Mouse (Mus musculus): ENCODE measurements around the gene Fbxw11. TPM values are rescaled to one million over a fixed set of nuclear protein-coding genes. Genes with fewer than 3 reads are reported as not detected.
"Not testable (repeated sequence)": the region's sequence is repeated elsewhere in the genome, so short reads cannot be mapped to it uniquely, and the experiment has no call there.

The Fbxw11 gene
- polyA plus RNA-seq, 1 experiment from 2014 or later = 69.2 TPM

DNA sequence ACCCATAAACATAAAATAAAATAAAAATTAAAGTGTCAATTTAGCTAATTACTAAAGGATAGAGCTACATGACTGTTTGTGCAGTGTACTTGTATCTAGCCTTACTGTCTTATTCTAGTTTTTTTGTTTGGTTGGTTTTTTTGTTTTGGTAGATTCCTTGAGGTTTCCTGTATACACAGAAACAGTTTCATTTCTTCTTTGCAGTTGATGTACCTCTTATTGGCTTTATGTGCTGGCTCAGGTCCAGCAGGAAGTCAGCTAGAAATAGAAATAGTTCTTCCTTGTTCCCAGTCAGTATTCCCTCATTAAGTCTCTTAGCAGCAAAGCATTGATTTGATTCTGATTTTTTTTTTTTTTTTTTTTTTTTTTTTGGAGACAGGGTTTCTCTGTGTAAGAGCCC, 35.2 kb upstream of the Fbxw11 start:
- DNase-seq (ENCODE audit: low spot score) = no peak

DNA sequence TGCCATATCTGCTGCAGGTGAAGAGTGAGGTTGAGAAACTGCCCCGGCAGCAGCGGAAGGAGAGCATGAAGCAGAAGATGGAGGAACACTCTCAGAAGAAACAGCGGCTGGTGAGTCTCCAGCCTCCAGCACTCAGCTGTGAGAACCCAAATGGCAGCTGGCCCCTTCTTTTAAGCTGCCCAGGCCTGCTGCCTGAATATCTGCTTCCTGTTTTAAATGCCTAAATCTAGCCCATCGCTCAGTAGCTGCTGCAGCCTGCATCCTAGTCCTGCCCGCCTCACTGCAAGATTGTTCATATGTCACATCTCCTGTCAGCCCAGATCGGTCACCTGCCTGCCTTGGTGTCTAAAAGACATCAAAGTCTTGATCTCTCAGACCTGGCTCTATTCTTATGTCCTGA, 31.9 kb upstream of the Fbxw11 start:
- Histone ChIP-seq H3K9me3 (ENCODE audit: control insufficient read depth, low read length) (no peaks in the 10 kb centered on the region), H3K4me2 (ENCODE audit: low read length) (no peak overlapping the region), H3K4me3 (ENCODE audit: low read depth, low read length) (no peak overlapping the region), H3K36me3 (ENCODE audit: control insufficient read depth, insufficient read depth, low read length) (no peaks in the 10 kb centered on the region), H3K9ac (ENCODE audit: low read length) (no peak overlapping the region), H3K4me1 (replicated peaks; ENCODE audit: control insufficient read depth, insufficient read depth, low read length) (peaks cover under 1% of the 10 kb centered on the region; the same call in 1 of the 2 replicates), H3K27me3 (replicated peaks; ENCODE audit: control insufficient read depth, insufficient read depth, low read length) (no peaks in the 10 kb centered on the region), H3K27ac (ENCODE audit: low read depth) (no peak overlapping the region)
- no peak for DNase-seq (ENCODE audit: low spot score)
- WGBS = 77% methylated on average over 6 of the region's 6 CpGs
- no peak for ATAC-seq (replicated peaks; ENCODE audit: low FRiP score, low TSS enrichment, low read depth)

More for the DNA sequence above, 35.2 kb upstream of the Fbxw11 start:
- Histone ChIP-seq H3K9me3 (ENCODE audit: control insufficient read depth, low read length) (no peaks in the 10 kb centered on the region), H3K4me3 (ENCODE audit: low read depth, low read length) (no peak overlapping the region), H3K4me1 (replicated peaks; ENCODE audit: control insufficient read depth, insufficient read depth, low read length) (peaks cover 12% of the 10 kb centered on the region), H3K4me2 (ENCODE audit: low read length) (no peak overlapping the region), H3K27me3 (replicated peaks; ENCODE audit: control insufficient read depth, insufficient read depth, low read length) (no peaks in the 10 kb centered on the region), H3K27ac (ENCODE audit: low read depth) (no peak overlapping the region), H3K9ac (ENCODE audit: low read length) (no peak overlapping the region), H3K36me3 (ENCODE audit: control insufficient read depth, insufficient read depth, low read length) (no peaks in the 10 kb centered on the region)
- no peak for ATAC-seq (replicated peaks; ENCODE audit: low FRiP score, low TSS enrichment, low read depth)

DNA sequence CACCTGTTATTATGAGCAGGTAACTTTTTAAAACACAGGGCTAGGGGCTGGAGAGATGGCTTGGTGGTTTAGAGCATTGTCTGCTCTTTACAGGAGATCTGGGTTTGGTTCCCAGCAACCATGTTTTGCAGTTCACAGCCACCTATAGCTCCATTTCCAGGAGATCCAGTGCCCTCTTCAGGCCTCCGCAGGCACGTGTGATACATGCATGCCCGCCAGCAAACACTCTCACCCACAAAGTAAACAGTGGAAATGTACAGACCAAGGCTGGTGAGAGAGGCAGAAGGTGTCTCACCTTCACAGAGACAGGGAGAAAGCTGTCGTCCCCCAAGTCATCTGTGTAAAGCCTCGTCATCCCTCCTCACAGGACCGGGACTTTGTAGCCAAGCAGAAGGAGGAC, 30.2 kb upstream of the Fbxw11 start:
- ATAC-seq (replicated peaks; ENCODE audit: low FRiP score, low TSS enrichment, low read depth) (no peak), DNase-seq (ENCODE audit: low spot score) (no peak)
- H3K27me3 ChIP-seq (replicated peaks; ENCODE audit: control insufficient read depth, insufficient read depth, low read length) = no peaks in the 10 kb centered on the region
- no peak overlapping the region for H3K4me2 ChIP-seq (ENCODE audit: low read length)
- 73% methylated on average over 6 of the region's 6 CpGs for WGBS
- H3K9me3 ChIP-seq (ENCODE audit: control insufficient read depth, low read length) = no peaks in the 10 kb centered on the region
- no peaks in the 10 kb centered on the region for H3K4me1 ChIP-seq (replicated peaks; ENCODE audit: control insufficient read depth, insufficient read depth, low read length)
- no peaks in the 10 kb centered on the region for H3K36me3 ChIP-seq (ENCODE audit: control insufficient read depth, insufficient read depth, low read length)
- H3K9ac ChIP-seq (ENCODE audit: low read length) = no peak overlapping the region
- H3K27ac ChIP-seq (ENCODE audit: low read depth) = no peak overlapping the region
- H3K4me3 ChIP-seq (ENCODE audit: low read depth, low read length) = no peak overlapping the region

DNA sequence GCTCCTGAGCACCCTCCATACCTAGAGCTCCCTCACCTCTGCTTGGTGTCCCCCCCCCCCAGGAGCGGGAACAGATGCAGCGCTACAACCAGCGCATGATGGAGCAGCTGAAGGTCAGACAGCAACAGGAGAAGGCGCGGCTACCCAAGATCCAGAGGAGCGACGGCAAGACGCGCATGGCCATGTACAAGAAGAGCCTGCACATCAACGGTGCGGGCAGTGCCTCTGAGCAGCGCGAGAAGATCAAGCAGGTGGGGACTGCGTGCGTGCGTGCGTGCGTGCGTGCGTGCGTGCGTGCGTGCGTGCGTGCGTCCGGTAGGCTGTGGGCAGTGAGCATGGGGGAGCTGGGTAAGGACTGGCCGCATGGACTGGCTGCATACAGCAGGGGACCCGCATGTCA, 28.1 kb upstream of the Fbxw11 start:
- no peak for ATAC-seq (replicated peaks; ENCODE audit: low FRiP score, low TSS enrichment, low read depth)

DNA sequence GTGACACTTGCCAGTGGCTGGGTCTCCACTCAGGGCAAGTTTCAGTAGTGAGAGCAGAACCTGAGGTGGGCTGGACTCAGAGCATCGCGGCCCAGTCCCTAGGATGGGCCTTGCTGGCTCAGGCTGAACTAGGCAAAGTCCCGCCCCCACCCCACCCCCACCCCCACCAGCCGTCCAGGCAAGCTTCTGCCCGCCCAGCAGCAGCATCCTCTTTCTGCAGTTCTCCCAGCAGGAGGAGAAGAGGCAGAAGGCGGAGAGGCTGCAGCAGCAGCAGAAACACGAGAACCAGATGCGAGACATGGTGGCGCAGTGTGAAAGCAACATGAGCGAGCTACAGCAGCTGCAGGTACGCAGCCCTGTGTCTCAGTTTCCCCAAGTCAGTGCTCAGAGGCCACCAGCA, 27.0 kb upstream of the Fbxw11 start:
- Histone ChIP-seq H3K4me3 (ENCODE audit: low read depth, low read length) (0 out of 2 replicates have a peak overlapping the region, but pooled peaks have one; percentile 6), H3K4me2 (ENCODE audit: low read length) (peak overlapping the region; percentile 34), H3K9me3 (ENCODE audit: control insufficient read depth, low read length) (no peaks in the 10 kb centered on the region), H3K27me3 (replicated peaks; ENCODE audit: control insufficient read depth, insufficient read depth, low read length) (no peaks in the 10 kb centered on the region), H3K27ac (ENCODE audit: low read depth) (no peak overlapping the region), H3K36me3 (ENCODE audit: control insufficient read depth, insufficient read depth, low read length) (no peaks in the 10 kb centered on the region), H3K4me1 (replicated peaks; ENCODE audit: control insufficient read depth, insufficient read depth, low read length) (peaks cover 19% of the 10 kb centered on the region), H3K9ac (ENCODE audit: low read length) (no peak overlapping the region)
- DNase-seq (ENCODE audit: low spot score) = no peak
- 22% methylated on average over 11 of the region's 11 CpGs for WGBS
- ATAC-seq (replicated peaks; ENCODE audit: low FRiP score, low TSS enrichment, low read depth) = no peak

More for the DNA sequence above, 28.1 kb upstream of the Fbxw11 start:
- 94% methylated on average over 29 of the region's 29 CpGs for WGBS
- Histone ChIP-seq H3K4me1 (replicated peaks; ENCODE audit: control insufficient read depth, insufficient read depth, low read length) (peaks cover 8% of the 10 kb centered on the region), H3K36me3 (ENCODE audit: control insufficient read depth, insufficient read depth, low read length) (no peaks in the 10 kb centered on the region), H3K9ac (ENCODE audit: low read length) (no peak overlapping the region), H3K27me3 (replicated peaks; ENCODE audit: control insufficient read depth, insufficient read depth, low read length) (no peaks in the 10 kb centered on the region), H3K4me2 (ENCODE audit: low read length) (no peak overlapping the region), H3K4me3 (ENCODE audit: low read depth, low read length) (no peak overlapping the region), H3K27ac (ENCODE audit: low read depth) (no peak overlapping the region), H3K9me3 (ENCODE audit: control insufficient read depth, low read length) (no peaks in the 10 kb centered on the region)
- DNase-seq (ENCODE audit: low spot score) = no peak

DNA sequence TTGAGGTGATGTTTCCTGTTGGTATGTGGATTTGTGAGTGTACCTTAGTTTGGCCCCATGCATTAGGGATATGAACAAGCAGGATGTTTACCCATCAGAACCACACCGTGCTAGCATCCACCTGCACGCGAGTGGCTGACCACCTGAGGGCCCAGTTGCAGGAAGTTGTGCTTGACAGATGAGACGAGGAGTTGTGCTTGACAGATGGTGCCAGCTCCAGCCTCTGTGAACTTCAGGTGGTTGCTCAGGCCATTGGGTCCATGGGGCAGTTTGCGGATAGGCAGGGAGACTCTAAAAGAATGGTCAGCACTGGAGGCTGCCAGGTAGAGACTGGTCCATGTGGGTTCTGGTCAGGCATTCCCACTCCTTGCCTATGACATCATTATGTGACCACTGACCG, 26.4 kb upstream of the Fbxw11 start:
- H3K27ac ChIP-seq (ENCODE audit: low read depth) = no peak overlapping the region
- peak overlapping the region; percentile 34 for H3K4me2 ChIP-seq (ENCODE audit: low read length)
- H3K4me3 ChIP-seq (ENCODE audit: low read depth, low read length) = 0 out of 2 replicates have a peak overlapping the region, but pooled peaks have one; percentile 6
- no peak overlapping the region for H3K9ac ChIP-seq (ENCODE audit: low read length)
- H3K4me1 ChIP-seq (replicated peaks; ENCODE audit: control insufficient read depth, insufficient read depth, low read length) = peaks cover 20% of the 10 kb centered on the region
- H3K36me3 ChIP-seq (ENCODE audit: control insufficient read depth, insufficient read depth, low read length) = no peaks in the 10 kb centered on the region
- no peaks in the 10 kb centered on the region for H3K9me3 ChIP-seq (ENCODE audit: control insufficient read depth, low read length)
- ATAC-seq (replicated peaks; ENCODE audit: low FRiP score, low TSS enrichment, low read depth) (no peak), DNase-seq (ENCODE audit: low spot score) (no peak)
- no peaks in the 10 kb centered on the region for H3K27me3 ChIP-seq (replicated peaks; ENCODE audit: control insufficient read depth, insufficient read depth, low read length)
- 52% methylated on average over 6 of the region's 6 CpGs for WGBS

DNA sequence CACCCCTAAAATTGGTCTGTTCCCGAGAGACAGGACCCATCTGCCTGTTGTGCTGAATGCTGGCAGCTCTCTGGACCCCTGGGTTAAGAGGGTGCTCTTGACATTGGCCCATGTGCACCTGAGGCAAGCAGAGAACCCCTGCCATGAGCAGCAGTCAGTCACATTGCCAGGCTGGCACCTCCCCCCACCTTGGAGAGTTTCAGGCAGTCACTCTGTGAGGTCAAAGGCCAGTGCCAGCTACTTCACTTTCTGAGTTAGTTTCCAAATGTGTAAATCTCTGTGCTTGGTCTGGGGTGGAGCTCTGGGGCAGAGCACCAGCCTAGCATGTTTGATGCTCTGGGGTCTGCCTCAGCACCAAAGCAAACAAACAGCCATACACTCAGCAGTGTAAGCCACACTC, 24.5 kb upstream of the Fbxw11 start:
- ATAC-seq (replicated peaks; ENCODE audit: low FRiP score, low TSS enrichment, low read depth) (no peak), DNase-seq (ENCODE audit: low spot score) (no peak)
- Histone ChIP-seq H3K4me1 (replicated peaks; ENCODE audit: control insufficient read depth, insufficient read depth, low read length) (peaks cover 20% of the 10 kb centered on the region), H3K36me3 (ENCODE audit: control insufficient read depth, insufficient read depth, low read length) (no peaks in the 10 kb centered on the region; the same call in 1 of the 2 replicates), H3K27me3 (replicated peaks; ENCODE audit: control insufficient read depth, insufficient read depth, low read length) (no peaks in the 10 kb centered on the region), H3K4me3 (ENCODE audit: low read depth, low read length) (no peak overlapping the region), H3K4me2 (ENCODE audit: low read length) (no peak overlapping the region), H3K27ac (ENCODE audit: low read depth) (no peak overlapping the region), H3K9me3 (ENCODE audit: control insufficient read depth, low read length) (no peaks in the 10 kb centered on the region), H3K9ac (ENCODE audit: low read length) (no peak overlapping the region)
- 94% methylated on average over 1 of the region's 1 CpGs for WGBS

DNA sequence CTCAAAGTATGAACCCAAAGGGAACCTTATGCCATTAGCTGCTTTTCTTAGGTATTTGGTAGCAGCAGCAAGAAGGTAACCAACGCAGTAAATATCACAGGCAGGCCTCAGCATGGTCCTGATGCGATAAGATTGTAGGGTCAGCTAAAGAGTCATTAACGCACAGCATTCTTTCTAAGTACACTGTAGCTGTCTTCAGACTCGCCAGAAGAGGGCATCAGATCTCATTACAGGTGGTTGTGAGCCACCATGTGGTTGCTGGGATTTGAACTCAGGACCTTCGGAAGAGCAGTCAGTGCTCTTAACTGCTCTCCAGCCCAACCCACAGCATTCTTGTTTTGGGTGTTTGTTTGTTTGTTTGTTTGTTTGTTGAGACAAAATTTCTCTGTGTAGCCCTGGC, 23.9 kb upstream of the Fbxw11 start:
- DNase-seq (ENCODE audit: low spot score); H3K9ac ChIP-seq (ENCODE audit: low read length); H3K27me3 ChIP-seq (replicated peaks; ENCODE audit: control insufficient read depth, insufficient read depth, low read length); H3K36me3 ChIP-seq (ENCODE audit: control insufficient read depth, insufficient read depth, low read length); H3K4me2 ChIP-seq (ENCODE audit: low read length); H3K4me3 ChIP-seq (ENCODE audit: low read depth, low read length); ATAC-seq (replicated peaks; ENCODE audit: low FRiP score, low TSS enrichment, low read depth); H3K9me3 ChIP-seq (ENCODE audit: control insufficient read depth, low read length): not testable (repeated sequence)
- Histone ChIP-seq H3K27ac (ENCODE audit: low read depth) (peak overlapping the region; percentile 92), H3K4me1 (replicated peaks; ENCODE audit: control insufficient read depth, insufficient read depth, low read length) (peaks cover 20% of the 10 kb centered on the region)
- 88% methylated on average over 5 of the region's 5 CpGs for WGBS

DNA sequence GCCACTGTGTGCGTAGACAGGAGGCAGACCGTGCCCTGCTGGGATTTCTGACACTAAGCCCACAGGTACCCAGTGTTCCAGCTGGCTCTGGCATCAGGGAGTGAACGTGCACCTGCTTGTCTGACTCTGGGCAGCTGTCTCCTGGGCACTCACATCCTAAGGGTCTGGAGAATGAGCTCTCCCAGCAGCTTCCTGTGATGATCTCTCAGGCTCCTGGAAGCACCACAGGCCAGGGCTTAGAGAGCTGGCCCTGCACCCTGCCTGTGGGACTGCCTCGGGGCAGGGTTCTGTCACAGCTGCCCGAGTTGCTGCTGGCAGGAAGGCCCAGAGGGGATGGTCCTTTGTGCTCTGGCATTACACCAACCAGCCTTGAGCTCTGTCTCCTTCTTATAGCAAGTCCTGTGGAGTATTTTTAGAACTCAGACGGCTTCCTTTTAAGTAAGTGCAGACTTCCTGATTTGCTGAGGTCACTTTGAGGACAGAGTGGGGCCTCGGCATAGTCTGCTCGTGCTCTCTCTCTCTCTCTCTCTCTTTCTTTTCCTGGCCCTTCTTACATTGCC, 23.2 kb upstream of the Fbxw11 start:
- DNase-seq (ENCODE audit: low spot score) = peak; percentile 76
- no peaks in the 10 kb centered on the region for H3K27me3 ChIP-seq (replicated peaks; ENCODE audit: control insufficient read depth, insufficient read depth, low read length)
- 26% methylated on average over 8 of the region's 8 CpGs for WGBS
- peak overlapping the region; percentile 92 for H3K27ac ChIP-seq (ENCODE audit: low read depth)
- H3K4me2 ChIP-seq (ENCODE audit: low read length) = no peak overlapping the region
- no peak overlapping the region for H3K9ac ChIP-seq (ENCODE audit: low read length)
- H3K9me3 ChIP-seq (ENCODE audit: control insufficient read depth, low read length) = no peaks in the 10 kb centered on the region
- peak; percentile 82 for ATAC-seq (replicated peaks; ENCODE audit: low FRiP score, low TSS enrichment, low read depth)
- peaks cover 20% of the 10 kb centered on the region for H3K4me1 ChIP-seq (replicated peaks; ENCODE audit: control insufficient read depth, insufficient read depth, low read length)
- H3K4me3 ChIP-seq (ENCODE audit: low read depth, low read length) = no peak overlapping the region
- no peaks in the 10 kb centered on the region; the same call in 1 of the 2 replicates for H3K36me3 ChIP-seq (ENCODE audit: control insufficient read depth, insufficient read depth, low read length)

Measured in intestine, embryonic 14.5 days (tissue).